In the genomic region with DNA sequence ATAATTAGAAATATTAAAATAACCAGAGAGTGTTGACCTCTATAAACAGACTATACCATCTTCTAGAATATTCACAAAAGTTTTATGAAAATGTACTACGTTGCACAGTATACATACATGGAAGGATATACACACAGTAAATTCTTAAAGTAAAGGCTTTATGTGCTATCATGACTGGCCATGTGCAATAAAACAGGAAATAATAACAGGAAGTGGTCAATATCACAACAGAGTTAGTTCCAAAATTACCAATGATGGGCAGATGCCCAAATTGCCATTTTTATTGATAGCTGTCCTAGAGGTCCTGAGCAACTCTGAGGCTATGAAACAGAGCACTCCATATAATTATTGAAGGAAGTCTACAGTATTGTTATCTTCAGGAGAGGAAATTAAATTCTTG, we compare ENCODE assay signal across 17 mouse cellular contexts.
"Had no signal": no experiment of that assay in that cellular context is flagged by ENCODE, and none has a peak within 500 bp of the region (broad histone marks: within the 10 kb centered on the region; RNA-seq: fewer than 3 reads in every experiment).

No protein-coding gene starts in this region.

- H3K4me2 ChIP-seq: neural tube, embryonic 12.5 days; neural tube, embryonic 13.5 days; neural tube, embryonic 15.5 days; stomach, embryonic 15.5 days had no signal

- DNase-seq: retina, postnatal 1 day; right cerebral cortex, adult 18-20 months; right cerebral cortex, postnatal 14 days; right cerebral cortex, postnatal 25 days; right cerebral cortex, postnatal 4 days; spleen, adult 18-20 months; thymus, adult 18-20 months; thymus, adult 2 months; thymus, postnatal 14 days; thymus, postnatal 25 days; thymus, postnatal 36 days; thymus, postnatal 4 days had no signal

- H3K27ac ChIP-seq: neural tube, embryonic 12.5 days; neural tube, embryonic 13.5 days; neural tube, embryonic 15.5 days; stomach, embryonic 15.5 days; stomach, postnatal 0 days had no signal

- H3K4me3 ChIP-seq: neural tube, embryonic 12.5 days; neural tube, embryonic 13.5 days; neural tube, embryonic 15.5 days; stomach, embryonic 15.5 days had no signal

- H3K27me3 ChIP-seq: neural tube, embryonic 12.5 days; neural tube, embryonic 13.5 days; neural tube, embryonic 15.5 days; stomach, embryonic 15.5 days had no signal

- H3K9me3 ChIP-seq: neural tube, embryonic 12.5 days; neural tube, embryonic 13.5 days; neural tube, embryonic 15.5 days; stomach, embryonic 15.5 days had no signal

- H3K9ac ChIP-seq: neural tube, embryonic 12.5 days; neural tube, embryonic 13.5 days; neural tube, embryonic 15.5 days; stomach, embryonic 15.5 days had no signal

- H3K36me3 ChIP-seq: neural tube, embryonic 12.5 days; neural tube, embryonic 13.5 days; neural tube, embryonic 15.5 days; stomach, embryonic 15.5 days had no signal
